Mouse (Mus musculus) kidney, postnatal 10 days (tissue): ENCODE measurements at regions not wholly inside any gene's neighbourhood (a gene's known extent, or its start where the extent isn't known, plus 50 kb on each side); places are given as distances from the start of the nearest gene placed in this dataset.

Source experiments
- DNase-seq: peaks from one replicate; pipeline ENCODE4 v3.0.0; 2021; ENCODE audit warnings: mixed read lengths

DNA sequence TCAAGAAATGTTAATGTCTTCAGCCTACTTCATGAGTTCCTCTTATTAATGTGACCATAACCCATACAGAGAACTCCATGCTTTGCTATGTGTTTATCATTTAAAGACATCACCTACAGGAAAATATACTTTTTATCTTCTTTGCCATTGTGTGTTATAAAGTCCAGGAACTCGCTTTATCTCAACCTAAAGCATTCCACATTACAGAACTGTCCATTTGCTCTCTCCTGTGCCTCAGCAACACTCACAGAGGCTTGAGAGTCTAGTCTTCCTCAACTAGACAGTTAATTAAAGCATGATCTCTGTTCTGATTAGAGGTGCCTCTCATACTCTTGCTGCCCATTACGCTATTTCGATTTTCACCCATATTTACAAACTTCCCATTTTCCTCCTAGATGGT lies 288.4 kb downstream of the Lipi start:
- no peak for DNase-seq

GRCm38 (mm10) chr16:75292736-75293428 lies 293.0 kb downstream of the Lipi start:
- no peak for DNase-seq

- no peak for DNase-seq
Observed at GRCm38 (mm10) chr16:75291194-75291593, 294.7 kb downstream of the Lipi start.

- no peak for DNase-seq
Observed at GRCm38 (mm10) chr16:75287150-75287549, 298.7 kb downstream of the Lipi start.

DNA sequence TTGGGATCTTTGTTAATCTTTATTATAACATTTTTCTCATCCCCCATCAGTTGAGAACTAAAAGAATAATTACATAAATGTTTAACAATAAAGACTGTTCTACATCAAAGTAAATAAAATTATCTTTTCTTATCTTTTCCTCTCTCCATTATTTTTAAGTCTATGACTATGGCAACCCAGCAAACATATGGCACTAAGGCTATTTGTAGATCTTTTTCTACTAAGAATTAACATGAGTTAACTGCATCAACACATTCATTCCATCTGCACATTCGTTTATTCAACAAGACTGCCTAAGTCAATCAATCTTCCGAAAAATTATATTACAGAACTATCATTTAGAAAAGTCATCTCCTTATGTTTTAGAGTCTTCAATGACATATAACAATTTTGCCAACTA lies 300.1 kb downstream of the Lipi start:
- no peak for DNase-seq

DNA sequence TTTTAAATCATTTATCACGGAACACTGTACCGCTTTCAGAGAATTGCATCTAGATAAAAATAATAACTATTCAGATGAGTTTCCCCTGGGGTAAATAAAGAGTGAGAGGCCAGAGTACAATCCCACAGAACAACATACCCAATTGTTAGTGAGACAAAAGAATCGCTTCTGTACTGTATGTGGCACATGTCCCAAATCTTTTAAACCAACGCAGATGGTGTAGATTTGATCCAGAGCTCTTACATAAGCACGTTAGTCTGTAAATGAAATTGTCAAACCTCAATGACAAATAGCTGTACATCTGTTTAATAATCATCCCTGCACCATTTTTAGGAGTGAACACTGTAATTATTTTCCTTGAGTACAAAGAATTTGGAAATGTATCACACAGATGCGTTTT lies 322.0 kb downstream of the Lipi start:
- no peak for DNase-seq

- DNase-seq = no peak
Observed at GRCm38 (mm10) chr16:75254981-75255380, 330.9 kb downstream of the Lipi start.

- no peak for DNase-seq
Observed at GRCm38 (mm10) chr16:75249170-75249569, 336.7 kb downstream of the Lipi start.

GRCm38 (mm10) chr16:75240383-75240782 lies 345.5 kb downstream of the Lipi start:
- DNase-seq = no peak

DNA sequence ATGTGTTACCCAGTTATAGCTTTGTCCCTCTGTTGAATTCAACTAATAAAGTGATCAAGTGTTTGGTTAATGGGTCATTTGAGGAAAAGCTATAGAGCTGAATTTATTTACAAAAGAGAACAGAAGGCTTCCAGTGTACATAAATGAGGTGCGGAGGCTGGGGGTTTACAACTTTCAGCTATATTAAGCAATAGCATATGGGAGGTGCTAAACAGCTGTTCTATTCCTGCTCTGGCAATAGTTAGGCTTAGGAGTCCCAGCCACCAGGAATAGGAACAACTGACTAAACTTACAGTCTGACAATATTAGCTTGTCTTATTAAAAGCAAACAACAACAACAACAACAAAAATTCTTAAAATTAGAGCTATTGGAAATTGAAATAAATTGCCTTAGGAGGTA lies 353.7 kb downstream of the Lipi start:
- no peak for DNase-seq

GRCm38 (mm10) chr16:75193404-75193803 lies 392.5 kb downstream of the Lipi start:
- DNase-seq = peak; percentile 8

DNA sequence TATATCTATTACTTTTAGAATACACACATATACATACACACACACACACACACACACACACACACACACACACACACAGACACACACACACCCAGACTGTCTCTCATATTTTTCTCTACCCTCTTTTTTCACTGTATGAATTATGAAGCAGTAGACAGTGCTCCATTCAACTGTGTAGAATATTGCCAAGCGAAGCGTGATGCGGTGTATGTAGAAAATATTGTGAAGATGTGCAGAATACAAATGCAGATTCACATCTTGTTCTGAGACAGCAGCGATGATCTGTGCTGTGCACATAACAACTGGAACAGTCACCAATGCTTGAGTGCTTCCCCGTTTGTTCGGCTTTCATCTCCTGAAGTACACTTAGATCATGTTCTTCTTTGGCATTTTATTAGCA lies 395.5 kb downstream of the Lipi start:
- no peak for DNase-seq

- no peak for DNase-seq
Observed at GRCm38 (mm10) chr16:75166040-75166439, 419.8 kb downstream of the Lipi start.

- peak; percentile 6 for DNase-seq
Observed at GRCm38 (mm10) chr16:75164969-75165726, 420.7 kb downstream of the Lipi start.

DNA sequence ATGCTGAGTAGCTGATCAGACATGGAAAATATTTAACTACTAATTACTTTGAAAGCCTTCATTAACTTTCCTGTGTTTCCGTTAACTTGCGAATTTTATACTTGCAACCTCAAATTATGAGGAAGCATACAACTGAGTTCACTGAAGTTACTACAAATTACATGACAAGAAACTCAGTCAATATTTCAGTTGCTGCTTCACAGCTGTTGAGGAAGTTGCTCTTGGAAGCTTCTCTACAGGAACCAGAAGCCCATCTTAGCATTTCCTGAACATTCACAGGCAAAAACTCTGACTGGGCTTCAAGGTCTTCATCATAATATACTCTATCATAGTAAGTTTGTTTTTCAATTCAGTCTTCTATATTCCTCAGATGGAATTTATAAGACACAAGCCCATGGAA lies 426.1 kb downstream of the Lipi start:
- no peak for DNase-seq

GRCm38 (mm10) chr16:75155441-75156038 lies 430.3 kb downstream of the Lipi start:
- DNase-seq = no peak
